Mouse (Mus musculus) myocyte (in vitro differentiated cells): Measurements from ENCODE around the gene Dnajb8.

ENCODE experiments used
- E2F4 ChIP-seq: IDR thresholded peaks from one replicate; pipeline ENCODE4 v1.6.1; 2011; ENCODE audit warnings: mild to moderate bottlenecking, control low read depth, moderate library complexity; ENCODE audit not compliant: insufficient read depth
- POLR2A ChIP-seq: IDR thresholded peaks from one replicate; pipeline ENCODE4 v1.6.1; 2011; ENCODE audit warnings: low read depth, mild to moderate bottlenecking, control low read depth, moderate library complexity; ENCODE audit not compliant: insufficient read length
- POLR2AphosphoS2 ChIP-seq: IDR thresholded peaks from one replicate; pipeline ENCODE4 v1.6.1; 2011; ENCODE audit warnings: low read depth, control low read depth; ENCODE audit not compliant: insufficient read length
- USF1 ChIP-seq: IDR thresholded peaks from one replicate; pipeline ENCODE4 v1.6.1; 2011; ENCODE audit warnings: low read depth, mild to moderate bottlenecking, control low read depth, moderate library complexity

- TF ChIP-seq POLR2A, result no peak
- TF ChIP-seq USF1, result no peak
- no peak for TF ChIP-seq E2F4
- no peak for TF ChIP-seq POLR2AphosphoS2
Measured at GRCm38 (mm10) chr6:88292274-88292909, 70.3 kb downstream of the Dnajb8 start.
